Mouse (Mus musculus): Measurements from ENCODE around the gene Cacng7. TPM values are rescaled to one million over a fixed set of nuclear protein-coding genes. Genes with fewer than 3 reads are reported as not detected.
A peak's percentile ranks its signal among the peaks of the same experiment; 100 is the strongest.
"Not testable (repeated sequence)": the region's sequence is repeated elsewhere in the genome, so short reads cannot be mapped to it uniquely, and the experiment has no call there.

The Cacng7 gene
- 3.7 and 4.6 TPM in 2 replicates for polyA plus RNA-seq (2016; fragmentation: Nextera tagmentation; extraction: Ambion mirVana)

DNA sequence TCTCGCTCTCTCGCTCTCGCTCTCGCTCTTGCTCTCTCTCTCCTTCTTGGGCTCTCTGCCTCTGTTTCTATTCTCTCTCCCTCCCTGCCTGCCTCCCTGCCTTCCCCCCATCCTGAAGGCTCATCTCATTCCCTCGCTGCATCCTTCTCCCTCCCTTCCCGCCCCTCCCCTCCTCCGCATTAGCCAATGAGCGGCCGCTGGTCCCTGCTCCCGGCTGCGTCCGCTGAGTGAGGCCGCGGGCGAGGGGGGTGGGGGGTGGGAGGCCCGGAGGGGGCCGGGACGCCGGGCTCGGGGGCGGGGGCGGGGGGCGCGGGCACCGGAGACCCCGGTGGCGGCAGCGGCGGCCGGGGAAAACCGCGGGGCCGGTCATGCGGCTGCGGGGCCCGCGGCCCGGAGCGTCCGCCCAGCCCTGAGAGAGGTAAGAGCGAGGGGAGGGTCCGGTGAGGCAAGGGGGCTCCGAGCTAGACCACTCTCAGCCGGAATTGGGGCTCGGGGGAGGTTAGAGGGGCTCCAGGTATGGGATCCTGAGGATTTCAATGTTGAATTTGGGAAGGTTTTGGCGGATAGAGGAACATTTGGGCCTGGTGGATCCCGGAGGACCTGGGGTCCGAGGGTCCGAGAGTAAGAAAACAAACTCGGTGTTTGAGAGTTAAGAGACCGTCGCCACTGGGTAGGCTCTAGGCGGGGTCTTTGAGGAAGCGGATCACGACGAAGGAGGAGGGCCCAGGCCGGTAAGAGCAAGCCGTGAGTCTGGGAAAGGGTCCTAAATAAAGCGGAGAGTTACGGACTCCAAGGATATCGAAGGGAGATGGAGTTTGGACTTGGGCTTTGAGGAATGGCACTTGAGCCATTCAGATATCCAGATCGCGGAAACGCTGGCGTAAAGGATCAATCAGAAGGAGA is at the start of gene Cacng7:
Gene Cacng7, plus strand, starts transcription at position 337 of the 903 bp plus-strand sequence.
- H3K27me3 ChIP-seq: peaks cover 10% of the 10 kb centered on the region; the same call in 1 of the 2 replicates
- peak within 1 kb of the TSS; percentile 64 for H3K4me2 ChIP-seq (replicated peaks)
- peak within 1 kb of the TSS; percentile 84 for H3K9ac ChIP-seq
- no peaks in the 10 kb centered on the region for H3K9me3 ChIP-seq (replicated peaks)
- peaks cover 19% of the 10 kb centered on the region for H3K4me1 ChIP-seq
- H3K27ac ChIP-seq: peak within 1 kb of the TSS; percentile 92
- H3K4me3 ChIP-seq: peak within 1 kb of the TSS; percentile 83
- 1% methylated on average over 59 of the region's 65 CpGs for WGBS
- 0 out of 2 replicates have a peak, but pooled peaks cover 6% of the 10 kb centered on the region for H3K36me3 ChIP-seq
- peak; percentile 68 for ATAC-seq (ENCODE audit: low FRiP score)

DNA sequence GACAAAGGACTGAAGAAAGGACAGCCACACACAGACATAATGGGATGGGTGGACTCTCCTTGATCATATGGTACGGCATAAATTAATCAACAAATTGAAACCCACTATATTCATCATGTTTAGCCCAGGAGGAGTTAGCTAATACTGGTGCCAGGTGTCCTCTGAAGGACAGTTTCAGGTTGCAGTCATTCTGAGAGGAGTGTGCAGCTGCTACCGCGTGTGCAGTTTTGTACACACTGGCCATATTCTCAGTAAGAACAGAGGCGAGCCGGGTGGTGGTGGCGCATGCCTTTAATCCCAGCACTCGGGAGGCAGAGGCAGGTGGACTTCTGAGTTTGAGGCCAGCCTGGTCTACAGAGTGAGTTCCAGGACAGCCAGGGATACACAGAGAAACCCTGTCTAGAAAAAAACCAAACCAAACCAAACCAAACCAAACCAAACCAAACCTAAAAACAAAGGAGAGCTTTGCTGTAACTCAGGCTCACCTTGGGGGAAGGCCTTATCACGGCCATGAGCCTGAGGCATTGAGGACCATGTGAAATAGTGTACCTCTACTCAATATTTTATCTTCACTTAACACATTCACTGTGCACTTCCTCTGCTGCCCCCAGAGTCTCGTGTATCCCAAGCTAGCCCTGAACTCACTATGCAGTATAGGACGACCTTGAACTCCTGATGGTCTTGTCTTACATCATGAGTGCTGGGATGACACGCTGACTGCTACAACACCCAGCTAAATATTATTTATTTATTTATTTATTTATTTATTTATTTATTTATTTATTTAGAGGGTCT is 49.5 kb upstream of the Cacng7 start:
- Histone ChIP-seq H3K4me3 (no peak overlapping the region), H3K27me3 (no peaks in the 10 kb centered on the region), H3K9ac (no peak overlapping the region), H3K4me1 (no peaks in the 10 kb centered on the region), H3K9me3 (replicated peaks) (no peaks in the 10 kb centered on the region), H3K4me2 (replicated peaks) (no peak overlapping the region), H3K36me3 (no peaks in the 10 kb centered on the region), H3K27ac (no peak overlapping the region)
- WGBS: 88% methylated on average over 11 of the region's 11 CpGs
- ATAC-seq (ENCODE audit: low FRiP score): no peak

DNA sequence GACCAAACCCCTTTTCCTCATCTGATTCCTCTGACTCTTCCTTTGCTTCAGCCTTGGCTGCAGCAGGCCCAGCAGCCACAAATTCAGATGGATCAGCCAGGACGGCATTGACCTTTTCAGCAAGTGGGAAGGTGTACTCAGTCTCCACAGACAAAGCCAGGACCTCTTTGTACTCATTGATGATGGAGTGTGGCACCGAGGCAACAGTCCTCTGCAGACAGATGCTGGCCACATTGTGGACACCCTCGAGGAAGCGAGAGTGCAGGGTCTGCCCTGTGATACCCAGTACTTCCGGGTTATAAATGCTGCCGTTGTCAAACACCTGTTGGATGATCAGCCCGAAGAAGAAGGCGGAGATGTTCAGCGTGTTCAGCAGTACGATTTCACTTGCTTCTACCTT is 48.2 kb upstream of the Cacng7 start:
- Histone ChIP-seq H3K4me1 (no peaks in the 10 kb centered on the region), H3K4me3 (no peak overlapping the region), H3K27me3 (no peaks in the 10 kb centered on the region), H3K4me2 (replicated peaks) (no peak overlapping the region), H3K9me3 (replicated peaks) (no peaks in the 10 kb centered on the region), H3K9ac (no peak overlapping the region), H3K27ac (no peak overlapping the region), H3K36me3 (no peaks in the 10 kb centered on the region)
- ATAC-seq (ENCODE audit: low FRiP score): no peak
- 86% methylated on average over 10 of the region's 10 CpGs for WGBS

DNA sequence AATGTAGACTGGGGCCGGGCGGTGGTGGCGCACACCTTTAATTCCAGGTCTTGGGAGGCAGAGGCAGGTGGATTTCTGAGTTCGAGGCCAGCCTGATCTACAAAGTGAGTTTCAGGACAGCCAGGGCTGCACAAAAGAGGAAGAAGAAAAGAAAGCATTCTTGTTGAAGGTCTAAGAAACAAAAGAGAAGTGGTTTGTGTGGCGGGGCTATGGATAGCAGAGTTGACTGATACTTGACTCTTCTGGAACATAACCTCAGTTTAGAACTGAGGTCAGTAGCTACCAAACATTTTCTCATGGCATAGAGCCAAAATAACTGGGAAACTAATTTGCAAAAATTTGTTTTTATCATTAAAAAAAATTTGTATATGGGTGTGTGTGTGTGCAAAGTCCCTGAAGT is 46.7 kb upstream of the Cacng7 start:
- no peaks in the 10 kb centered on the region for H3K27me3 ChIP-seq
- no peak for ATAC-seq (ENCODE audit: low FRiP score)
- no peak overlapping the region for H3K9ac ChIP-seq
- WGBS: 87% methylated on average over 5 of the region's 5 CpGs
- no peaks in the 10 kb centered on the region for H3K36me3 ChIP-seq
- H3K4me1 ChIP-seq: peaks cover 11% of the 10 kb centered on the region
- no peak overlapping the region for H3K27ac ChIP-seq
- no peaks in the 10 kb centered on the region for H3K9me3 ChIP-seq (replicated peaks)
- H3K4me2 ChIP-seq (replicated peaks): no peak overlapping the region
- H3K4me3 ChIP-seq: no peak overlapping the region

DNA sequence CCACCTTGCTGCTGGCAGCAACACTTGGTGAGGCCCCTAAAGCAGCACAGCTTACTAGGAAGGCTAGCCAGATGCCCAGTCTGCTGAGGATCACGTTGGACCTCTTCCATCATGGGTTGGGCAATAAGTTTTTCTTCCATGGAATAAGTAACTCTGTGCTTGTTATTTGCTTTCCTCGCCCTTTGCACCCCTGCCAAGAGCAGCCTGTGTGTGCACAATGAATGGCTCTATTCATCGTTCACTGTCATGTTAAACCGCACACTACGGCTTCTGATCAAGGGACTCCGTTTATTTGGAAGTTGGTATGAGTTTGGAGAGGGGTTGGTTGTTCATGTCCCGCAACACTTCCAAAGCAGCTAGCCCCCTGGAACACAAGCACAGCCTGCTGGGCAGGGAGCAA is 45.6 kb upstream of the Cacng7 start:
- Histone ChIP-seq H3K27me3 (no peaks in the 10 kb centered on the region), H3K9me3 (replicated peaks) (no peaks in the 10 kb centered on the region), H3K4me3 (no peak overlapping the region), H3K9ac (no peak overlapping the region), H3K4me2 (replicated peaks) (no peak overlapping the region), H3K36me3 (no peaks in the 10 kb centered on the region), H3K27ac (no peak overlapping the region), H3K4me1 (peaks cover 16% of the 10 kb centered on the region)
- 52% methylated on average over 7 of the region's 7 CpGs for WGBS
- ATAC-seq (ENCODE audit: low FRiP score): no peak

DNA sequence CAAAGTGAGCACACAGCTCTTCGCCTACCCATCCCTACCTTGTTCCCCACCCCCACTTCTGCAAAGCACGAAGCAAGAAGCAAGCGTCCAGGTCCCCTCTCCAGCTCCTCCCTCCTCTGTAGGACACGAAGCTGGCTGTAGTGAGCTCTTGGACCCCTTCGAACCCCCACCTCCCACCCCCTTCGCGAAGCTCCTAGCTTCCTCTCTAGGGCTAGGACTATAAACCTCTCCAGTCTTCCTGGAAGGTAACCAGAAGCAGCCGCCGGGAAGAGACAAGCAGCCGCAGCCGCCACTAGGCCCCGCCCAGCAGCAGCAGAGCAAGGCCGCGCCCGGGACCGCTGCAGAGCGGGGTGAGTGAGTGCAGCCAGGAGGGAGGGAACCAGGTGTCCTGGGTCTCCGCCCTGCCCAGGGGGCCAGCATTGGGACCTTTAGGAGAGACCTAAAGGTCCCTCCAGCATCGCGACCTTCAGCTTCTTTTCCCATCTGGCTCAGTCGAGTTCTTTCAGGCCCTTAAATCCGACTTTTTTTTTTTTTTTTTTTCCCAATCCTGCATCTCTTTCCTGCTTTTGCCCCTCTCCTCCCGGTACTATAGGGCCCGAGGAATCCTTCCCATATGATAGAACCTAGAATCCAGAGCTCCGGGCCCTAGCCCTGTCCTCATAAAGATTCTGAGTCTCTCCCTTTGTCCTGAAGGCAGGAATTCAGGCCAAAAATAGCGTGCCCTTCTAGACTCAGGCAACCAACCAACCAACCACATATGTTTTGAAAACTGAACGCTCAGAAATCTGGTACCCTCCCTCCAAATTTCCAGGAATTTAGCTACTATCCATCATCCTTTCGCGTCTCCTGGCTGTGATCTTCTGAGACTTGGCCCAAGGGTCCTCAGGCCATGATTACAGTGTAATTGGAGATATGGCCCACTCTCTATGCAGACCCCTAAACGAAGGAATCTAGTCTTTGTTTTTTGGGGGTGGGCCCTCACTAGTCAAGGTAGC is 43.5 kb upstream of the Cacng7 start, which contains the start of the genes Myadm and Prkcg:
Gene Myadm, plus strand, starts transcription at position 105 of the 995 bp plus-strand sequence.
Gene Prkcg, plus strand, starts transcription at position 204 of the 995 bp plus-strand sequence.
- Histone ChIP-seq H3K4me2 (replicated peaks) (peak within 1 kb of the TSS; percentile 66), H3K9me3 (replicated peaks) (no peaks in the 10 kb centered on the region), H3K4me3 (peak within 1 kb of the TSS; percentile 45), H3K36me3 (peaks cover 4% of the 10 kb centered on the region; the same call in 1 of the 2 replicates), H3K27me3 (no peaks in the 10 kb centered on the region), H3K9ac (peak within 1 kb of the TSS; percentile 68), H3K4me1 (peaks cover 21% of the 10 kb centered on the region), H3K27ac (peak within 1 kb of the TSS; percentile 82)
- WGBS: 2% methylated on average over 30 of the region's 30 CpGs
- ATAC-seq (ENCODE audit: low FRiP score): peak; percentile 47

DNA sequence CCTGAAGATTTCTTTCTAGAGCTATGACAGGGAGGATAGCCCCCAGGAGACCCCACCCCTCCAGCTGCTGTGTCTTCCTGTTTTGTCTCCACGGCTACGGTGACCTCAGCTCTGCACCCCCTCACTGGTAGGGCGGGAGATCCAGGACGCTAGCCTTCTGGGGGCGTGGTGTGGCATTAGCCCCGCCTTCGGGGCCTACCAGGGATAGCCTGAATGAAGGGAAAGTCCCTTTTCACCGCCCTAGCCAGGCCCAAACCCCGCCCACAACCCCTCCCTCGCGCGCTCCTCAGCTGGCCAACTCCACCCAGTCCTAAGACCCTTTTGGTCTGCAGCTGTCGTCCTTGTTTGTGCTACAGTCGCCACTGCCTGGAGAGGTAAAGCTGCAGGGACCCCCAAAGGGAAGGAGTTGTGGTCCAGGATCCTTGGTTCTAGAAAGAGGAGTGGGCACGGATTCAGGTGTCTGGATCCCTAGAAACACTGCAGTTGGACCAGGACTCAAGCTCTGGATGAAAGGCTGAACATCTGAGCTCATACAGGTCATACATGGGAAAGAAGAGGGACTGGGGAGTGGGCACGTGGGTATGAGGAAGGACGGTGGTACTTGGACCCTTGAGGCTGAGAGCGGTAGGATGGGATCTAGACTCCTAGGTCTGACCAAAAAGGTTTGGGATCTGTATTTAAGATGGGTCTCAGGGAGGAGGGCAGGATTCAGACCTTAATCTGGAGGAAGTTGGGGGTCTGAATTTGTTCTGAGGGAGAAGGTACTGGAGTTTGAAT is 42.3 kb upstream of the Cacng7 start:
- peak overlapping the region; percentile 68 for H3K9ac ChIP-seq
- WGBS: under 1% methylated on average over 18 of the region's 18 CpGs
- peak overlapping the region; percentile 82 for H3K27ac ChIP-seq
- H3K4me1 ChIP-seq: peaks cover 21% of the 10 kb centered on the region
- no peaks in the 10 kb centered on the region for H3K27me3 ChIP-seq
- peak overlapping the region; percentile 45 for H3K4me3 ChIP-seq
- peak overlapping the region; percentile 66 for H3K4me2 ChIP-seq (replicated peaks)
- H3K9me3 ChIP-seq (replicated peaks): no peaks in the 10 kb centered on the region
- peaks cover 8% of the 10 kb centered on the region; the same call in 1 of the 2 replicates for H3K36me3 ChIP-seq
- peak; percentile 93 for ATAC-seq (ENCODE audit: low FRiP score)

DNA sequence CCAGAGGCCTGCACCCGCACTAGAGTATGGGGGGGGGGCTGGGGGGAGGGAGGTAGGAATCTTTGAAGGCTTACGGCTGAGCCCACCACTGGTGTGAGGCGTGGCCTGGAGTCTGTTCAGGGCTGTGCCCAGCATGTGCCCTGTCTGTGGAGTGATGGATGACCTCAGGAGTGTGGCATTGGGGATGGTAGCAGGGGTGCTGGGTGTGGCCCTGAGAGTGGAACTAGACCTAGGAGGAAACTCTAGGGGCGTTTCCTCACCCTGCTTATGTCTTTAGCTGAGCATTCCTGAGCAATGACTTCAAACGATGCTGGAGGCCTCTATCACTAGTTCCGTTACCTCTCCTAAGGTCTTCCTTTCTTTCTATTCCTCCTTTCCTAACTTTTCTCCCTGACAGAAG is 41.6 kb upstream of the Cacng7 start:
- Histone ChIP-seq H3K27me3 (no peaks in the 10 kb centered on the region), H3K36me3 (peaks cover 13% of the 10 kb centered on the region; the same call in 1 of the 2 replicates), H3K9me3 (replicated peaks) (no peaks in the 10 kb centered on the region), H3K9ac (0 out of 2 replicates have a peak overlapping the region, but pooled peaks have one; percentile 68), H3K4me1 (peaks cover 21% of the 10 kb centered on the region), H3K4me2 (replicated peaks) (peak overlapping the region; percentile 66), H3K4me3 (peak overlapping the region; percentile 45), H3K27ac (no peak overlapping the region)
- WGBS: 33% methylated on average over 6 of the region's 6 CpGs
- ATAC-seq (ENCODE audit: low FRiP score): peak; percentile 3; the same call in 1 of the 2 replicates

DNA sequence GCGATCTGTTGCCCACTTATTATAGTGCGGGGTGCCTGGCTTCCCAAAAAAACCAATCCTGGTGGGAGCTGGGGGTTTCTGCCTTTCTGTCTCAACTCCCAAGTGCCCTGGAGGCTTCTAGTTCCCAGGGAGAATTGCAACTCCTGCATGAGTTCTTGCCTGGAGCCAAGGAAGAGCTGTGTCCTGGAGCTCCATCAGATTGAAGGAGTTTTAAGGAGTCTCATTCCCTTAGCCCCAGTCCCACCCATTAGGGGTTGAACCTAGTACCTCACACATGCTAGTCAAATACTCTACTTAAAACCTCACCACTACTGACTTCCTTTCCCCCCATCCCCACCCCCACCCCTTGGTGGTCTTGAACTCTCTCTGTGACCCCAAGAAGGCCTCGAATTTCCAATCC is 41.0 kb upstream of the Cacng7 start:
- Histone ChIP-seq H3K36me3 (peaks cover 18% of the 10 kb centered on the region), H3K27me3 (no peaks in the 10 kb centered on the region), H3K4me1 (peaks cover 21% of the 10 kb centered on the region), H3K27ac (no peak overlapping the region), H3K9me3 (replicated peaks) (no peaks in the 10 kb centered on the region), H3K4me2 (replicated peaks) (peak overlapping the region; percentile 66), H3K9ac (no peak overlapping the region), H3K4me3 (0 out of 2 replicates have a peak overlapping the region, but pooled peaks have one; percentile 45)
- 72% methylated on average over 3 of the region's 3 CpGs for WGBS
- ATAC-seq (ENCODE audit: low FRiP score): no peak

DNA sequence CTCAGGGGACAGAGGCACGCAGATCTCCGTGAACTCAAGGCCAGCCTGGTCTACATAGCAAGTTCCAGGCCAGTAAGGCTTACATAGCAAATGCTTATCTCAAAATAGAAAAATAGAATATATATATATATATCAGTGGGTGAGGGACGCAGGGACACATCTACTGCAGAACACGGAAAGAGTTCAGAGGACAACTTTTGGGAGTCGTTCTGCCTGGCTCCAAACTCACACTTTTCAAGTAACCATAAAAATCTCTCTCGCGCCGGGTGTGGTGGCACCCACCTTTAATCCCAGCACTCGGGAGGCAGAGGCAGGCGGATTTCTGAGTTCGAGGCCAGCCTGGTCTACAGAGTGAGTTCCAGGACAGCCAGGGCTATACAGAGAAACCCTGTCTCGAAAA is 40.5 kb upstream of the Cacng7 start:
- Histone ChIP-seq H3K36me3 (peaks cover 23% of the 10 kb centered on the region), H3K4me1 (peaks cover 21% of the 10 kb centered on the region), H3K4me2 (replicated peaks) (peak overlapping the region; percentile 66)
- WGBS: 73% methylated on average over 12 of the region's 12 CpGs
- H3K27me3 ChIP-seq; ATAC-seq (ENCODE audit: low FRiP score); H3K9me3 ChIP-seq (replicated peaks); H3K4me3 ChIP-seq; H3K9ac ChIP-seq; H3K27ac ChIP-seq: not testable (repeated sequence)

Data from hindbrain, embryonic 12.5 days (tissue).